Mouse (Mus musculus) hindbrain, embryonic 14.5 days (tissue): ENCODE data around the gene Rbfox1. TPM values are rescaled to one million over a fixed set of nuclear protein-coding genes. Genes with fewer than 3 reads are reported as not detected.
A peak's percentile ranks its signal among the peaks of the same experiment; 100 is the strongest.

ENCODE experiments used
- ATAC-seq: fragments of 200-750 bp; cut with Nextera tagmentation; 2 replicates; pipeline ENCODE4 v1.8.0; 2017; ENCODE audit warnings: moderate number of reproducible peaks, mild to moderate bottlenecking, moderate TSS enrichment, moderate library complexity; ENCODE audit not compliant: low FRiP score
- DNase-seq: peaks from one replicate; pipeline ENCODE4 v3.0.0-alpha.2; 2015; ENCODE audit warnings: low spot score
- H3K27ac ChIP-seq: fragments of 300-500 bp; sonication (generic); 2 replicates; pipeline ENCODE4 v1.5.1; 2014; ENCODE audit warnings: mild to moderate bottlenecking, moderate library complexity
- H3K27me3 ChIP-seq: fragments of 300-500 bp; sonication (generic); 2 replicates; pipeline ENCODE4 v1.6.1; 2014; ENCODE audit warnings: mild to moderate bottlenecking, low read length, mixed read lengths; ENCODE audit not compliant: control insufficient read depth, insufficient read depth
- H3K36me3 ChIP-seq: fragments of 300-500 bp; sonication (generic); replicated peaks from 2 replicates; pipeline ENCODE4 v1.6.1; 2014; ENCODE audit not compliant: control insufficient read depth, insufficient read depth
- H3K4me1 ChIP-seq: fragments of 300-500 bp; sonication (generic); replicated peaks from 2 replicates; pipeline ENCODE4 v1.6.1; 2014; ENCODE audit warnings: antibody characterized with exemption, low read length, mixed read lengths; ENCODE audit not compliant: control insufficient read depth, insufficient read depth
- H3K4me2 ChIP-seq: fragments of 300-500 bp; sonication (generic); replicated peaks from 2 replicates; pipeline ENCODE4 v1.6.1; 2014; ENCODE audit warnings: mild to moderate bottlenecking, moderate library complexity
- H3K4me3 ChIP-seq: fragments of 300-500 bp; sonication (generic); replicated peaks from 2 replicates; pipeline ENCODE4 v1.5.1; 2014; ENCODE audit warnings: mild to moderate bottlenecking, low read length
- H3K9ac ChIP-seq: fragments of 300-500 bp; sonication (generic); 2 replicates; pipeline ENCODE4 v1.6.1; 2014
- H3K9me3 ChIP-seq: fragments of 300-500 bp; sonication (generic); 2 replicates; pipeline ENCODE4 v1.6.1; 2016; ENCODE audit warnings: low read length; ENCODE audit not compliant: control insufficient read depth
- whole genome bisulfite sequencing: fragments of 180-500 bp; shearing (Covaris S2); extraction: QIAGEN DNeasy Blood & Tissue Kit; methylation state at CpG from one replicate; pipeline ENCODE4 v1.1.7; 2014; 5-methylcytosine and 5-hydroxymethylcytosine counted together
- polyA plus RNA-seq: library from polyadenylated mRNA; unstranded; fragments of >200 nt; fragmentation: Nextera tagmentation; extraction: Ambion mirVana; gene quantifications from 2 replicates; pipeline ENCODE4 v1.2.1, GENCODE M21; 2014

The Rbfox1 gene
- polyA plus RNA-seq, 1 experiment from 2014 or later: 217 TPM

DNA sequence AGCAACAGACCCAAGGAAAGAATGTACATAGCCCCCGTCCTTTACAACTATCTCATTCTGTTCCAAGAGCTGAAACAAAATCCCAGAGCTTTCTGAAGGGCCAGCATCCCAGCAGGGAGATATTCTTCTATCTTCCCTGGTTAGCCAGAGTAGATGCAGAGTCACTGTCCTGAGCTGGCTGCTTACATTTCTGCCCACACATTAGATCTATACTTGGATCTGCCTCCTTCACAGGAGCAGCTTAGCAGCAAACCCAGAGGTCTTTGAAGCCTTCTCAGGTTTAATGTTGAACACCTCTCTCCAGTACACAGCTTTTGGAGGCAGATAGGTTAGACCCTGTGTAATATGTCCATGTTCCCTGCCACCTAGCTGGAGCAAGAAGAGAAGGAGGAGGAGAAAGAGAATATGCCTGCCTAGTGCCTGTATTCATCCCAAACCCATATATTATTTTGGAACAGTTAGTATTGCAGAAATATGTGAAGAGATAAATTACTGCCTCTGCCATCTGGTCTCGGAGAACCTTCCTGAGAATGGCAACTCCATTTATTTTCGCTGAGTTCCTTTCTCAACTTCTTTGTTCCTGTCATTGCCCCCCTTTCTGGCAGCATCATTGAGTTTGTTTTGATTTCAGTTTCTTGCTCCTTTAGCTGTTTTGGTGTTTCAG, 640.5 kb downstream of the Rbfox1 start:
- Histone ChIP-seq H3K4me1 (0 out of 2 replicates have a peak, but pooled peaks cover 3% of the 10 kb centered on the region), H3K27me3 (no peaks in the 10 kb centered on the region), H3K4me2 (no peak overlapping the region), H3K27ac (no peak overlapping the region), H3K9ac (no peak overlapping the region), H3K9me3 (no peaks in the 10 kb centered on the region), H3K36me3 (no peaks in the 10 kb centered on the region), H3K4me3 (no peak overlapping the region)
- ATAC-seq (no peak), DNase-seq (no peak)
- 77% methylated on average over 3 of the region's 3 CpGs for WGBS

GRCm38 (mm10) chr16:6531459-6531858, 646.3 kb downstream of the Rbfox1 start:
- no peak for ATAC-seq
- 53% methylated on average over 3 of the region's 3 CpGs for WGBS
- Histone ChIP-seq H3K4me2 (no peak overlapping the region), H3K4me3 (no peak overlapping the region), H3K27me3 (no peaks in the 10 kb centered on the region), H3K9ac (no peak overlapping the region), H3K27ac (peak overlapping the region; percentile 53; the same call in 1 of the 2 replicates), H3K36me3 (no peaks in the 10 kb centered on the region), H3K9me3 (no peaks in the 10 kb centered on the region), H3K4me1 (peaks cover 23% of the 10 kb centered on the region)
- no peak for DNase-seq

GRCm38 (mm10) chr16:6532077-6532995, 647.2 kb downstream of the Rbfox1 start:
- Histone ChIP-seq H3K4me3 (no peak overlapping the region), H3K27me3 (no peaks in the 10 kb centered on the region), H3K4me1 (peaks cover 23% of the 10 kb centered on the region), H3K9me3 (no peaks in the 10 kb centered on the region), H3K9ac (no peak overlapping the region), H3K27ac (peak overlapping the region; percentile 68), H3K36me3 (no peaks in the 10 kb centered on the region), H3K4me2 (no peak overlapping the region)
- DNase-seq (no peak), ATAC-seq (no peak)
- WGBS: 56% methylated on average over 9 of the region's 9 CpGs

DNA sequence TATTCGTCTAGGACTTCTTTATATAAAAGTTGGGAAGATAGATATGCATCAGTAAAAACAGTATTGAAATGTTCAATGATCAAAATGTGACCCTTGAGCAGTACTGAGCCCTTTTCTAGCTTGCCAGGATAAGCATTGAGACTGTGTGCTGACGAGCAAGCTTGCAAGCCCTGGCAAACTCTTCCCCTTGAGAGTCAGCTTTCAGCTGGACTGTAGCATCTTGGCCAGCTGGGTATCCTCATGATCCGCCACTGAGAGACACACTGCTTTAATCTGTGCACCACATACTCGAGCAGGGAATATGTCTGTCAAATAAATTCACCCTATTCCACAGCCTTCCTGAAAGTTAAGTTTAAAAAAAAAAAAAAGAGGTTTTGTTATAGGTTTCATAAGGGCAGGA, 670.6 kb downstream of the Rbfox1 start:
- no peaks in the 10 kb centered on the region for H3K27me3 ChIP-seq
- H3K9me3 ChIP-seq: no peaks in the 10 kb centered on the region
- no peaks in the 10 kb centered on the region for H3K36me3 ChIP-seq
- no peak overlapping the region for H3K4me2 ChIP-seq
- no peaks in the 10 kb centered on the region for H3K4me1 ChIP-seq
- DNase-seq: no peak
- H3K27ac ChIP-seq: no peak overlapping the region
- ATAC-seq: no peak
- WGBS: 54% methylated on average over 4 of the region's 4 CpGs
- H3K4me3 ChIP-seq: no peak overlapping the region
- no peak overlapping the region for H3K9ac ChIP-seq

DNA sequence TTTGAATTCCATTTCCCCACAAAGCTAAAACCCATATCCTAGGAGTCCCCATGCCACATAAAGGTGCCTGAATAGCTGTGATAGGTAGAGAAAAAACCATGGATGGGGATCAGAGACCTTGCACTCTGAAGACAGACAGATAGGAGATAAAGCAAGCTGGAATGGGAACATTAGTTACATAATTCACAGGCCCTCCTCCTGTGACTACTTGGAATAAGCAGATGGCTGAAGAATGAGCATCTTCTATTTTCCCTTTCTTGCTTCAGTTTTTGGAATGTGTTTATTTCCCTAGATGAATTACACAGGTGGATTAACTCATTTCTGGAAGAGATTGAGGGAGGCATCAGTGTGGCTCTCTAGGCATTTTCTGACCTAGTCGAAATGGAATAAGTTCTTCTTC, 672.6 kb downstream of the Rbfox1 start:
- no peaks in the 10 kb centered on the region for H3K27me3 ChIP-seq
- H3K36me3 ChIP-seq: no peaks in the 10 kb centered on the region
- H3K4me2 ChIP-seq: no peak overlapping the region
- H3K4me3 ChIP-seq: no peak overlapping the region
- WGBS: 87% methylated on average over 1 of the region's 1 CpGs
- ATAC-seq (no peak), DNase-seq (no peak)
- no peak overlapping the region for H3K27ac ChIP-seq
- H3K9me3 ChIP-seq: no peaks in the 10 kb centered on the region
- no peaks in the 10 kb centered on the region for H3K4me1 ChIP-seq
- H3K9ac ChIP-seq: no peak overlapping the region

DNA sequence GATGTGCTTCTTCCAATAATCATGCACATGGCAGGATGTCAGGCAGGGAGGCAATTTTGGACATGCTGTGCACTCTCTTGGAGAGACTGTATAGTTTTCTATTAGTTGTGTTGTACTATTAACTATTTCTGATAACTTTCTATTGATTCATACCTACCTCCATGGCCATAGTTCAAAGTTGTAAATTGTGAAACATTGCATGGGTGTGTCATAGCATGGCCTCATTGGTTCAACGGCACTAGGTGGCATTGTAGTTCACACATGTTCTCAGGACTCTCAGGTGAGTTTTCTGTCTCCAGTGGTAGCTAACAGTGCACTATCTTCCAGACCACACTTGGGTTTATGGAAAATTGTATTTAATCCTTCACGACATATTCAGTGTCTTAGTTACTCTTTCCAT, 699.5 kb downstream of the Rbfox1 start:
- no peak overlapping the region for H3K4me3 ChIP-seq
- DNase-seq (no peak), ATAC-seq (no peak)
- no peaks in the 10 kb centered on the region for H3K9me3 ChIP-seq
- H3K4me2 ChIP-seq: no peak overlapping the region
- no peak overlapping the region for H3K27ac ChIP-seq
- H3K9ac ChIP-seq: no peak overlapping the region
- 94% methylated on average over 2 of the region's 2 CpGs for WGBS
- no peaks in the 10 kb centered on the region for H3K4me1 ChIP-seq
- H3K36me3 ChIP-seq: no peaks in the 10 kb centered on the region
- H3K27me3 ChIP-seq: no peaks in the 10 kb centered on the region

- Histone ChIP-seq H3K4me1 (no peaks in the 10 kb centered on the region), H3K4me2 (no peak overlapping the region), H3K9me3 (no peaks in the 10 kb centered on the region), H3K9ac (no peak overlapping the region), H3K27me3 (no peaks in the 10 kb centered on the region), H3K4me3 (no peak overlapping the region), H3K27ac (no peak overlapping the region), H3K36me3 (no peaks in the 10 kb centered on the region)
- no peak for ATAC-seq
- no peak for DNase-seq
- WGBS: 95% methylated on average over 1 of the region's 1 CpGs
Observed at GRCm38 (mm10) chr16:6585204-6585603, 700.0 kb downstream of the Rbfox1 start.

- Histone ChIP-seq H3K9me3 (no peaks in the 10 kb centered on the region), H3K27ac (no peak overlapping the region), H3K9ac (no peak overlapping the region), H3K27me3 (no peaks in the 10 kb centered on the region), H3K36me3 (no peaks in the 10 kb centered on the region), H3K4me3 (no peak overlapping the region), H3K4me1 (no peaks in the 10 kb centered on the region), H3K4me2 (no peak overlapping the region)
- ATAC-seq: no peak
- WGBS: 93% methylated on average over 1 of the region's 1 CpGs
- no peak for DNase-seq
Observed at GRCm38 (mm10) chr16:6616526-6616925, 731.4 kb downstream of the Rbfox1 start.

- Histone ChIP-seq H3K4me2 (no peak overlapping the region), H3K36me3 (no peaks in the 10 kb centered on the region), H3K9ac (no peak overlapping the region), H3K9me3 (no peaks in the 10 kb centered on the region), H3K27me3 (no peaks in the 10 kb centered on the region), H3K4me1 (no peaks in the 10 kb centered on the region), H3K4me3 (no peak overlapping the region), H3K27ac (no peak overlapping the region)
- 60% methylated on average over 1 of the region's 1 CpGs for WGBS
- DNase-seq (no peak), ATAC-seq (no peak)
Observed at GRCm38 (mm10) chr16:6640330-6640729, 755.2 kb downstream of the Rbfox1 start.
